In the genomic region with DNA sequence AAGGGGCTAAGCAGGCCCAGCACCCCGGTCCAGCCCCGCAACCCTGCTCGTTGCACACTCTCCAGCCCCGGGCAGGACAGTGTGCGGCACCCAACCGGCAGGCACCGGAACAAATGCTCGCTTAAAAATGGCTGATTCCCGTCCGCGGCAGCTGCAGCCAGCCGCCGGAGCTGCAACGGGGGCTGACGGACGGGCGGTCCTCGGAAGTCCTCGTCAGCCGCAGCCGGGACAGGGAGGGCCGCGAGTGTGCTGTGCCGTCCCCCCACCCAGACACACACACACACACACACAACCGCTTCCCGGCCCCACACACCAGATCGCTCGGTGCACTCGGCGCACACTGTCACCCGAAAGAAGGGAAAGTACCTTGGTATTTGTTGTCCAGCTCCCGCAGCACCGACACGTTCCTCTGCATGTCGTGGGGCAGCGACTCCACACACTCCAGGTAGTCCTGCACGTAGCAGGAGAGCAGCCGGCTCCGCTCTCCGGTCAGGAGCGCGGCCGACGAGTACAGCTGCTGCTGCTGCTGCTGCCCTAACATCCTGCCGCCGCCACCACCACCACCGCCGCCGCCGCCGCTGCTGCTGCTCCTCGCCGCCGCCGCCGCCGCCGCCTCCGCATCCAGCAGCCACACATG, we compare ENCODE assay signal across 8 mouse cellular contexts. TPM values are rescaled to one million over a fixed set of nuclear protein-coding genes. Genes with fewer than 3 reads are reported as not detected.
DNase-seq lines count a peak whose midpoint lies in the region.

No protein-coding gene starts in this region.

- H3K36me3 ChIP-seq in macrophage (ENCODE audit: inconsistent target), result no peaks in the 10 kb centered on the region

- intact Hi-C loops in gastrocnemius, postnatal 14 days (cut with DNase I; ENCODE audit: low total_unique reads), result no loop called here

- H3K4me3 ChIP-seq in macrophage (ENCODE audit: inconsistent target), result peak overlapping the region; percentile 65

- peak overlapping the region; percentile 42; the same call in 1 of the 2 replicates for H3K27ac ChIP-seq in macrophage

- peak; percentile 34 for DNase-seq in gastrocnemius, postnatal 14 days
- no peak for DNase-seq in gastrocnemius, adult 18-20 months (ENCODE audit: low spot score)
- DNase-seq in spleen, postnatal 14 days (ENCODE audit: low spot score in 2 of 2), result peak; percentile 13 to 30
- DNase-seq in spleen, adult 12 weeks (ENCODE audit: low spot score), result no peak
- DNase-seq in forelimb bud, embryonic 11.5 days (ENCODE audit: low read depth, low spot score), result peak; percentile 35
- DNase-seq in B cell, adult 2 months, result no peak
- DNase-seq in thymus, postnatal 4 days, result no peak

- peaks cover 74% of the 10 kb centered on the region for H3K79me2 ChIP-seq in macrophage (ENCODE audit: inconsistent target)

- 1% methylated on average over 56 of the region's 59 CpGs for WGBS in macrophage (ENCODE audit: missing documents)

RNA-seq across cellular contexts. Expression of gene Ing2, which starts 1.1 kb away (rescaled TPM):
- 10 to 100 TPM; 17.2 to 18.1 TPM for total RNA-seq in gastrocnemius, postnatal 14 days (2021)
- 10 to 100 TPM; 17.9 to 18.6 TPM for total RNA-seq in gastrocnemius, adult 18-20 months (2021)
- 10 to 100 TPM in 24 of 26 experiments, 1 to 10 TPM in 2; 9.6 to 43.9 (median 24.9) TPM for total RNA-seq in macrophage (2018; cell fraction: chromatin; rRNA removed)
- 10 to 100 TPM in 24 of 26 experiments, 1 to 10 TPM in 2; 8.4 to 26.5 (median 12.9) TPM for total RNA-seq in macrophage (2018; cell fraction: cytosol; rRNA removed)
- total RNA-seq in macrophage (2018; cell fraction: nucleus; rRNA removed), result 10 to 100 TPM; 18.4 to 77.4 (median 40.8) TPM
- 12.1 to 21.8 TPM (median 18.8 TPM) in 3 replicates for polyA plus RNA-seq in macrophage (2018)

RNA-seq across cellular contexts. Expression of gene Cdkn2aip, which starts 39.5 kb away (rescaled TPM):
- total RNA-seq in gastrocnemius, postnatal 14 days (2021), result 1 to 10 TPM; 5.5 to 5.8 TPM
- total RNA-seq in gastrocnemius, adult 18-20 months (2021), result 1 to 10 TPM; 5.0 to 5.7 TPM
- total RNA-seq in macrophage (2018; cell fraction: chromatin; rRNA removed), result 10 to 100 TPM in 7 of 26 experiments, 1 to 10 TPM in 17, under 1 TPM in 2; 0.76 to 16.1 (median 5.2) TPM
- 1 to 10 TPM; 2.3 to 7.0 (median 4.0) TPM for total RNA-seq in macrophage (2018; cell fraction: cytosol; rRNA removed)
- 10 to 100 TPM in 5 of 26 experiments, 1 to 10 TPM in 21; 1.8 to 14.8 (median 4.4) TPM for total RNA-seq in macrophage (2018; cell fraction: nucleus; rRNA removed)
- 4.7 to 7.6 TPM (median 5.2 TPM) in 3 replicates for polyA plus RNA-seq in macrophage (2018)

Comparison
In these comparisons a context has a peak if more than half of its experiments do, and no peak if none do; other contexts are left out.
1. DNase-seq: peak in gastrocnemius, postnatal 14 days (single experiment), spleen, postnatal 14 days (2 of 2) and forelimb bud, embryonic 11.5 days (single experiment); none in gastrocnemius, adult 18-20 months (single experiment), spleen, adult 12 weeks (single experiment), B cell, adult 2 months (0 of 2) and thymus, postnatal 4 days (single experiment).